Mouse (Mus musculus): Measurements from ENCODE around the gene Slc47a1. TPM values are rescaled to one million over a fixed set of nuclear protein-coding genes. Genes with fewer than 3 reads are reported as not detected.
"Not testable (repeated sequence)": the region's sequence is repeated elsewhere in the genome, so short reads cannot be mapped to it uniquely, and the experiment has no call there.

Slc47a1 gene
- total RNA-seq (2021) = 1.7 and 6.8 TPM in 2 replicates
- long read RNA-seq, experiment 1, partial matches to known transcripts = 0 of 2 reads
- long read RNA-seq, experiment 1, other reads (novel, unspliced or antisense) = 0 of 2 reads
- long read RNA-seq, experiment 2, partial matches to known transcripts = 0 of 4 reads
- long read RNA-seq, experiment 2, other reads (novel, unspliced or antisense) = 2 of 4 reads

- DNase-seq = peak; percentile 67
Observed at GRCm38 (mm10) chr11:61377881-61378613, at the start of gene Slc47a1. TSS of gene Slc47a1 (minus strand) at chr11:61378345.

DNA sequence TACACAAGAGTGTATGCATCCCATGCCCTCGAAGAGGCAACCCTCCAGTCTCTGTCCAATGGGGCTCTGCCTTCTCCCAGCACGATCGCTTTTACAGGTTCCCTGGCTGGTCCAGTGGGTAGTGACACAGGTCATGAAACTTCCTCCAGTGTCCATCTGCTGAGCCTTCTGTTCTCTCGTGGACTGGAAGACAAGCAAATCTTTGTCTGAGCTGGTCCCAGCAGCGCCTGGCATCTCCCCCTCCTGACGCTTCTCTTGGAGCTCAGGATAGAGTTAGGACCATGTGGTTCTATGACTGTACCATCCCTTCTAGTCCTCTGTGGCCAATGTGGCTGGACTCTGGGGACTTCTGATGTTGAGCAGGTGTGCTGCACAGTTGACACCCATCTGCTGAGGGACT is 41.1 kb upstream of the Slc47a1 start:
- no peak for DNase-seq

DNA sequence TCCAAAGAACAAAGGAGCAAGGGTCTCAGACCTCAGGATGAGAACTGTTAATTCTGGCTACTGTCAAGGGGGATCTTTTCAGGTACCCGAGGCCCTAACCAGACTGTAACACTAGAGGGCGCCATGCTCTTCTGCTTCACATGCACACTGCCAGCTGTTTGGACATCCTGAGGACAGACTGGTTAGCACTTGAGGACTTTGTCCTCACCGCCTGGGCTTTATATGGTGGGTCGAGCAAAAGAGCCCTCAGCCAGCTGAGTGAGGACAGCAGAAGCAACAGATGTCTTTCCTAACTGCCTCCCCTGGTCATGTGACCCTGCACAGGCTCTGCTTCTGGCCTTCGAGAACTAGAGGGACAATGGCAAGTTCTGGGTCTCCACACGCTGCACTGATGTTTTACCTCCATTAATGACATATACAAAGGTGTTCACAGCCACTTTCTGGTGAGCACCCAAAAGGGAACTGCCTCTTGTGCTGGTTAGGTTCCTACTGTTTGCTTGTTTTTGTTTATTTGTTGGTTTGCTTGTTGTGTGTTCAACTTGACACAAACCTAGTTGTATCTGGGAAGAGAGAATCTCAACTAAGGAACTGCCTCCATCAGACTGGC is 39.9 kb upstream of the Slc47a1 start:
- DNase-seq = peak; percentile 86

DNA sequence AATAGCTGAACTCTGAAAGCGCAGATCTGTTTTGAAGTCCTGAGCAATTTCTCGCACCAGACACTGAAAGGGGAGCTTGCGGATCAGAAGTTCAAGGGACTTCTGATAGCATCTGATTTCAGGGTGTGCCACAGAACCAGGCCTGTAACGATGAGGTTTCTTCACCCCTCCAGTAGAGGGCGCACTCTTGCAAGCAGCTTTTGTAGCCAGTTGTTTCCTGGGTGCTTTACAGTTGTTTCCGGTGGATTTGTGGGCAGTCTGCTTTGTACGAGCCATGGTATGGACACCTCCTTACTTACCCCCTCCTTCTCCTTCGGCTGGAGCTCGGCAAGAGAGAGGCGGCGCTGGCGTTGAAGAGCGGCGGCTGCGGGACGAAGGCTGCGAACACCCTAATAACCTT is 38.4 kb upstream of the Slc47a1 start:
- peak; percentile 36 for DNase-seq

- no peak for DNase-seq
Observed at GRCm38 (mm10) chr11:61415444-61415843, 37.3 kb upstream of the Slc47a1 start.

DNA sequence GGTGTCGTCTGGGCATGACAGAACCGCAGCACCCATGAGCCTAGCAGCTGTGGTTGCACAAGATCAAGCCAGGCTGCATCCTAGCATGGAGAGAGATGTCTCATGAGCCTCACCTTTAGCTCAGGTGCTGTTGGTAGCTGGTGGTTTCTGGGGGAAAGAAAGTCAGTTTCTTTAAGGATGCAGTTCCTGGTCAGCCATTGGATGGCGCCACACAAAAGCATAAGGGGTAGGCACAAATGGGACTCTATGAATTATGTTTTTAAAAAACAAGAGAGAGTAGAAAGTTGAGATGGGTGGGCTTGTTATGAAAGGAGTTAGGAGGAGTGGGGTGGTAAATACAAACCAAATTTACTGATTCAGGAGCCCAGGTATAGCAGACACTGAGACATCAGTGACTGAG is 36.4 kb upstream of the Slc47a1 start:
- DNase-seq = no peak

- DNase-seq = no peak
Observed at GRCm38 (mm10) chr11:61413411-61413810, 35.3 kb upstream of the Slc47a1 start.

DNA sequence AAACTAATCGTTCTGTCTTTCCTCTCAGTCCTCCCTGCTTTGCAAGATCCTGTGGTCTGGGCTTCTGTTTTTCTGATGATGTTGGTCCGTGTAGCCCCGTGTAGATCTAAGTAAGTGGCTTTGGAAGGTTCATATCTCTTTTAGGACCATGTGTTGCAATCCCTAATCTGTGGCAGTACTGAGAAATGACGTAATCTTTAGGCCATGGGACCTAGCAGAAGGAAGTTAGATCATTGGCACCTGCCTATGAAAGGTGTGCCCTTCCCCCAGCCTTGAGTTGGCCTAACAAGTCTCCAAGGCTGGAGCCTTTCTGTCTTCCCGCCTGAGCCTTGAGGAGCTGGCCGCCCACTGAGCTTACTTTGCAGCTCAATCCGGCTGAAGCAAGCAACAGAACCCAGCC is 33.7 kb upstream of the Slc47a1 start:
- DNase-seq = no peak

DNA sequence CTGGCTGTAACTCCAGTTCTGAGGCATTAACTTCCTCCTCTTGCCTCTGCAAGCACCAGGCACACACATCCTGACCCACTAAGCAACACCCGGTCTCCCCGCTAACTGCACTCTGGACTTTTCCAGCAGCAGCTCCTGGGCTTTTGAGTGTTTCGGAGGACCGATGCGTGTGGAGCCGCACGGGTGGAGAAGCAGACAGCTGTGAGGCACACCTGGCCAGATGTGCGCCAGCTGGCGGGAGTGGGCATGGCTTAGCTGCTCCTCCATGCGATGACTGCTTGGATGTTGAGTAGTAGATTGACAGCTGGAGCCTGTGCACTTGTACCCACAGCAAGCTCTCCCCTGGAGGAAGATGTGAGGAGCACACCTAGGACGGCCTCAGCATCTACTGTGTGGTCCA is 33.1 kb upstream of the Slc47a1 start:
- no peak for DNase-seq

DNA sequence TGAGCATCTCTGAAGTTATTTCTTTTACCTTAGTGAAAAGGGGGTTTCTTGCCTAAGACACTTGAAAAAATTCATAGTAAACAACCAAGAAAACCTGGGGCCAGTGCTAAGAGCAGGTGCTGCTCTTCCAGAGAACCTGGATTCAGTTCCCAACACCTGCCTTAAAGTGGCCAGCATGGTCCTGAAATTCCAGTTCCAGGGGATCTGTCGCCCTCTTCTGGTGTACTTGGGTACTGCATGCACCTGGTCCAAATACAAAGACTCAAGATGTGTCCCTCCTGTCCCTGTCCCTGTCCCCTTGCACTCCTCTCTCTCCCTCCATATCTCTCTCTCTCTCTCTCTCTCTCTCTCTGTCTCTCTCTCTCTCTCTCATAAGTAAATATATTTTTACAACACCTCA is 32.0 kb upstream of the Slc47a1 start:
- DNase-seq = peak; percentile 87

DNA sequence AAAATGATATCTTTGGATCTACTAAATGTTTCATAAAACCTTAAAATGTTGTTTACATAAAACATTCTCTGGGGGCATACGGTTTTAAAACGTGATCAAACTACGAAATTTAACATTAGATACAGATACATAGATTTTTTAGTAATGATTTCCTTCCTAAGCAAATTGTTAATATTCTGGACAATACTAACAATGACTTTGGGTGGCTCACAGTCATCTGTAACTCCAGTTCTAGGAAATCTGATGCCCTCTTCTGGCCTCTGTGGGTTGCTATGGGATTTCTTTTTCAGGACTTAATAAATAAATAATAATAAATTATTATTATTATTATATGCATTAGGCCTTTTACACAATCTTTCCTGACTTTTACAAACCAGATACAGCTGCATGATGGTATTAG is 30.9 kb upstream of the Slc47a1 start:
- no peak for DNase-seq

DNA sequence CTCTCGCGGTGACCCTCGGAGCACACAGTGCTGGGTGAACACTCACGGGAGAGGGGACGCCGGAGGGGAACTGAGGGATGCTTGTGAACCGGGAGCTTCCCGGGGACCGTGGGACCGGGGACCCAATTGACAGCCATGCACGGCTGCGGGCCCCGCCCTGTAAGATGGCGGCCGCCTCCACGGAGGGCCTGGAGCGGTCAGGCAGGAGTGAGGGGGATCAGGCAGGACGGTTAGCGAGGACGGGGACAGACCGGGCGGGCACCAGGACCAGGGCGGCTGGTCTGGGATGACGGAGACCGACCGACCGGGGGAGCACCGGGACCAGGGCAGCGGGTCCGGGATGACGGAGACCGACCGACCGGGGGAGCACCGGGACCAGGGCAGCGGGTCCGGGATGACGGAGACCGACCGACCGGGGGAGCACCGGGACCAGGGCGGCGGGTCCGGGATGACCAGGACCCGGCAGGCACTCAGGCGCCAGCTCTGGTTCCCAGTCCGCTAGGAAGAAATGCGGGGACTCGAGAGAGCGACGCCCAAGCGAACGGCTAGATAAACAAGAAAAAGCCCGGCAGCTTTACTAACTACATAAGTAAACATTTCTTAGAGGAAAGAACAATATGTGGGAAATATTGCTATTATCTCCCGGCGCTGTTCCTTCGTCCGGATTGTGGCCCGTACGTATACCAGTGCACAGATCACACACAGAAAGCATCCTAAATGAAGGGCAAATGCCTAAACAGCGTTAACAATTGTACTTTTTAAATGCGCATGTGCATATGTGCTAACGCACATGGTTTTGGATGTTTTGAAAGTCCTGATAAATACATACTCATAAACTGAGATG is 30.3 kb upstream of the Slc47a1 start:
- DNase-seq = peak; percentile 85

DNA sequence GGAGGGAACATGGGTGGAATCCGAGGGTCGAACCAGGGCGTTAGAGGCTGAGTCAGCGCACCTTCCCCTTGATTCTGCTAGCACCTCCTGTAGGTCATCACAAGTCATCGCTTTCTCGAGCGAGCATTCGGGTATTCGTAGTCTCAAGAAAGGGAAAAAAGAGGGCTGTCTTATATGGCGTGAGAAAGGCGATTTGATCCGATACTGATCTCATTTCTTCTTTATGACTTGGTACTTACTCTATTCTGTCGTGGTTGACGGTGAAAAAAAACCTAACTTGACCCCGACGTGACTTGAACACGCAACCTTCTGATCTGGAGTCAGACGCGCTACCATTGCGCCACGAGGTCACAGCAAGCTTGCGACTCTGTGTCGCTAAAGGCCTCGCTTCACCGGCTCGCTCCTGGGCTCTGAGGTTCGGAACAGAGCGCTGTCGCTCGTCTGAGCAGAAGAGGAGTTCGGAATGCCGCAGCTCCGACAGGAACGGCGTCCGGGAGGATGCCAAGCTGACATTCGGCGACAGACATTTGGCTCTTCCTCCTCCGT is 29.6 kb upstream of the Slc47a1 start:
- peak; percentile 92 for DNase-seq

DNA sequence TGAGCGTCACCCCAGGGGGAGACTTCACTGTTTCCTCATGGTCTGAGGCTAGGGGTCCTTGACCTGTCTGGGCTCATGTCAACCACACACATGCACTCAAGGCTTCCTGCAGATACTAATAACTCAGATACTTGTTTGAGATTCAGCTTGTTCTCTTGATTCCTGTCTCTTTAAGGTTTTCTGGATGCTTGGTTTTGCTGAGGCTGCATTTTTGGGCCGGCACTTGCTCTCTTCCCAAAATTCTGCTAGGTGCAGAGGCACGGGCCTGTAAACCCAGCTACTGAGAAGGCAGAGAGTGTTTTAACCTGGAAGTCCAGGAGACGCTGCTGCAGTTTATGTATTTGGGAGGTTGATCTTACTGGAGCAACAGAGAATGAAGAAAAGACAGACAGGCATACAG is 23.6 kb upstream of the Slc47a1 start:
- DNase-seq = no peak

GRCm38 (mm10) chr11:61400681-61401346 is 22.7 kb upstream of the Slc47a1 start:
- DNase-seq = no peak

DNA sequence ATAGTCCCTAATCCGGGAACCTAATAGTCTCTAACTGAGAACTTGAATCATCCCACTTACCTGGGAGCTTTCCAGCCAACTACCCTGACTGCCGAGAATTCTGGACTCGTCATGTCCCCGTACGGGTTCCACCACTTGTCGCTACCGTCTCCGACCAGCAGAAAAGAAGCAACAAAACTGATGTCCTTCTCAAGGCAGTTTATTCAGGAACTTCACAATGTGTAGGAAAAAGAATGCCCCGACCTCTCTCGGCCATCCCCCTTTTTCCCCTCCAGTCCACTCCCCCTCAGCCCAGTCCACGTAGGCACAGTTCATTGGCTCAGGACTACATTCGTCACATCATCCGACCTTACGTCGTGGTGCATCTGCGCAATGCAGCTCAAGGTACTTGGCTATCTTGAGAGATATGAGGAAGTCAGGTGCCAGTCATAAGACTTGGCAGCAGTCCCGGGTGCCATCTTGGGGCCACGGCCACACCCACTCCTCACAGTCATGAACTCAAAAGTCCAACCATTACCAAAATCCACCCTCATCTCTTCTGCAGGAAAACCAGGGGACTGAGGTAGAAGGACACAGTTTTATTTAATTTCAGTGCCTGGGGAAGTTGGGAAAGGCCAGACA is 19.4 kb upstream of the Slc47a1 start:
- DNase-seq = not testable (repeated sequence)

DNA sequence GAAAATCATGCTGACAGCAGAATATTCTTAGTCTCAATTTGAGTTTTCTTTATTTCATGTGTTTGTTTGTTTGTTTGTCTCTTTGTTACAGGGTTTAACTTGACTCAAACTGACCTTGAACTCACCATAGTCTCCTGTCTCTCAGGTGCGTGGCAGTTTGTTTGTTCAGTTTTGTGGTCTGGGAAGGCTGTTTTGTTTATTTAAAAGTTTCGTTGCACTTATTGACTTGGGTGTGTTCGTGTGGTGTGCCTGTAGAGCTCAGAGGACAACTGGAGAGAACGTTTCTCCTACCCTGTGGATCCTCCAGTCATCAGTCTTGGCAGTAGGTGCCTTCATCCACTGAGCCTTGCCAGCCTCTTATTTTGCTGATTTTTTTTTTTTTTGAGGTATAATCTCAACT is 10.8 kb upstream of the Slc47a1 start:
- DNase-seq = no peak

DNA sequence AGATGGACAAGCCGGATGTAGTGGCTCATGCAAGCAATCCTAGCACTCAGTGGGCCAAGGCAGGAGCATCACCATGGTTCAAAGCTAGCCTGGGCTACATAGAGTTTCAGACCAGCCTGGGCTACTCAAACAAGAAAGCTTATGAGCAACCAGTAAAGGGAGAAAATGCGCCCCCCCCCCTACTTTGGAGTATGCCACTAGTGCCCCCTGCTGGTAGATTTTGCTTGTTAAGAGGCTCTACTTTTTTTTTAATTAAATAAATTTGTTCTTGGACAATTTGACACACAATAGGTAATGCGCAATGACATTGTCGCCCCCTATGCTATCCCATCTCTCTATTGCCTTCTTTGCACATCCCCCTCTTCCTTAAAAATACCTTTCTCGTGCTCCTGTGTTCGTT is 9.9 kb upstream of the Slc47a1 start:
- DNase-seq = peak; percentile 58

GRCm38 (mm10) chr11:61387233-61387632 is 9.1 kb upstream of the Slc47a1 start:
- DNase-seq = no peak

DNA sequence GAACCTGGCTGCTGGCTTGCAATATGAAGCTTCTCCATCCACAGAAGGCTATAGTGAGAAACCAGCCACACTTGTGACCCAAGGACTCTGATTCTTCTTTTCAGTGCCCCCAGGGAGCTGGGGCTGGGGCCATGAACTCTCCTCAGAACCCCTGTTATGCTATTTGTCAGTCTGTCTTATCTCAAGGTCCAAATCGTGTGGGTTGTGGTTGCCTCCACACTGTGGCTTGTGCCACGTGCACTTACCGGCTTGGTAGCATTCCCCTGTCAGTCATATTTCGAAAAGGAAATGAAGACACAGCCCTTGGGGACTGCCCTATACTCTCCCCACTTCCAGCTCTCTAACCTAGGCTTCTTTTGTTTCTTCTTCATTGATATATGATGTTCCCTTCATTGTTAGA is 7.6 kb upstream of the Slc47a1 start:
- DNase-seq = no peak

- DNase-seq = no peak
Observed at GRCm38 (mm10) chr11:61381272-61381671, 3.1 kb upstream of the Slc47a1 start.

DNA sequence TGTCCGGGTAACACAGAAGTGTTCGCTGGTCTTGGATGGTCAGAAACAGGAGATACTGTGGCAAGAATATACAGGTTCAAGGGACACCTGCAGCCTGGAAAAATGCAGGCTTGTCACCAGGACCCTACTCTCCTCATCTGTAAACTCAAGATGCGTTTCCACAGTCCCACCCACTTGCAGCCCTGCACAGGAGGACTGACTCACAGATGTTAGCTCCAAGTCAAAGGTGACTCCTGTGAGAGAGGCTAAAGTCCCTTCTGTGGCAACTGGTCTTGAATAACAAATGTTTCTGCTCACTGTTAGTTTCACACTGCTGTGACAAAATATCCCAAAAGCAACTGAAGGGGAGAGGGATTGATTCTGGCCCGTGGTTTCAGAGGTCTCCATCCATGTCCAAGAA is 506 bp upstream of the Slc47a1 start:
- no peak for DNase-seq

Data from adrenal gland, postnatal 14 days (tissue).